Mouse (Mus musculus) erythroid progenitor cell, adult 5-6 weeks (primary cell): ENCODE measurements around the gene Nfkbie. TPM values are rescaled to one million over a fixed set of nuclear protein-coding genes. Genes with fewer than 3 reads are reported as not detected.

Experiments
- ATAC-seq: replicated peaks from 2 replicates; pipeline ENCODE4 v1.8.0; 2016; ENCODE audit warnings: moderate number of reproducible peaks, mild to moderate bottlenecking, moderate TSS enrichment, inconsistent platforms; ENCODE audit not compliant: poor library complexity, low FRiP score, severe bottlenecking
- total RNA-seq, 2 experiments: library from RNA; stranded (forward) in 1 of 2; stranded (reverse) in 1 of 2; fragments of 150-400 nt in 1 of 2; fragments of 186-747, 209-891 nt in 1 of 2; gene quantifications; 2 replicates each; pipeline versions ENCODE4 v1.2.3 to v1.2.4; 2015 to 2017; ENCODE audit warnings: low replicate concordance in 2 of 2

Nfkbie gene
- total RNA-seq, 2 experiments from 2014 or later, result 1.7 to 2.1 TPM

- no peak for ATAC-seq
Measured at GRCm38 (mm10) chr17:45557246-45557824, 1.8 kb downstream of the Nfkbie start.

DNA sequence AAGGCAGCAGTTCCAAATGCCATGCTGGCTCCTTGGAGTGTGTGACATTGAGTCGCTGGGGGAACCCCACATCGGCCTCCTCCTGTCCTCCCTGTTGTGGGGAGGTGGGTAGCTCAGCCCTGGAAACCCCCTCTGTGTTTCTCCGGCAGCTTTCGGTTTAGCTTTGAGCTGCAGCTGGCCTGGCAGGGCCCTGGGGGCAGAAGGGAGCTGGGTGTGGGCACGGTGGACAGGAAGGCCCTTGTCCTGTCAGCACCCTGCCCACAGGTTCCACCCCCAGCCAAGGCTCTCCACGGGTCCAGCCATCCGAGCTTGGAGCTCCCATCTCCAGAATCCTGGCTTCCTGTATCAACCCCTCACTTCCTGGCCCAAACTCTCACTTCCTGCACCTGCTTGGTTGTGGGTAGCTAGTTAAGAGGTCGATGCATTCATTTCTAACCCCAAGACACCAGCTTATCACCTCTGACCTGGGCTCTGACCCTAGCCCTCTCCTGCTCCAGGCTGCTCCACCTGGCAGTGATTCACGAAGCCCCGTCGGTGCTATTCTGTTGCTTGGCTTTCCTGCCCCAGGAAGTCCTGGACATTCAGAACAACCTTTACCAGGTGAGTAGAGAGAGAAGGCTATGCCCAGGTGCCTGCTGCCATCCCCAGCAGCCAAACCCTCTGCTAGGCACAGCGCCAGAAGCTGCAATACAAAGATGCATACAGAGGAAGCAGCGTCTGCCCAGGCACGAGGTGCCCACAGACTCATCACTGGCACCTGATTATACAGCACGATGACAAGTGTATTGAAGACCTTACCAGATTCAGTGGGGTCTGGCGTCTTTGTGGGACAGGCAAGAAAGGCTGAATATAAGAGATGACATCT, 2.7 kb downstream of the Nfkbie start:
- ATAC-seq, result no peak

DNA sequence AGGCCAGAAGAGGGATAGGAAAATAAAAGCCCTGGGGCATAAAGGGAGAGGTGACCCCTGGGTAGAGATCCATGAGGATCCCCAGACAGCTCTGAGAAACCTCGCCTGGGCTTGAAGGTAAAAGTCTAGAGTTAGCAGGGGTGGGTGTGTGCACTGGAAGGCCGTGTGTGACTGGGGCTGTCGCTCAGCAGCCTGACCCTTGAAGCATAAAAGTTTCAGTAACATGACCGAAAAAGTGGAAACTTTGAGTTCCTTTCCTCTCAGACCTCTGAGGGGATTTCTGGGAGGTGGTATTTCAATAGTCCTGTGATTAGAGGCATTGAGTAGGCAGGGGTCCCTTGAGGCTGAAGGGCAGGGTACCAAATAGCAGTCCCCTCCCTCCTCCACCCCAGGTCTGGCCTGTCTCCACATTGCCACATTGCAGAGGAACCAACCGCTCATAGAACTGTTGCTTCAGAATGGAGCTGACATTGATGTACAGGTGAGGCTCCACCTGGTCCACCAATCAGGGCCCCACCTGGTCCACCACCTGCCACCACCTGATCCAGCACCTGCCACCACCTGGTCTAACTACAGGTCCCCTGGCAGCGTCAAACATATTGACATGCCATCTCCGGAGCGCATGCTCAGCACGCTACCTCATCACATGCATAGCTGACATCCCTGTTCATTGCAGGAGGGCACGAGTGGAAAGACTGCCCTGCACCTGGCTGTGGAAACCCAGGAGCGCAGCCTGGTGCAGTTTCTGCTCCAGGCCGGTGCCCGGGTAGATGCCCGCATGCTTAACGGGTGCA, 4.4 kb downstream of the Nfkbie start:
- no peak for ATAC-seq

GRCm38 (mm10) chr17:45563216-45563615, 7.7 kb downstream of the Nfkbie start:
- ATAC-seq, result no peak

GRCm38 (mm10) chr17:45563655-45564530, 8.4 kb downstream of the Nfkbie start, which contains the start of gene Slc35b2:
Gene Slc35b2 (plus strand): TSS chr17:45563874.
- ATAC-seq, result peak; percentile 86

- ATAC-seq, result no peak
Measured at GRCm38 (mm10) chr17:45564531-45565084, 9.1 kb downstream of the Nfkbie start.

GRCm38 (mm10) chr17:45565103-45565502, 9.6 kb downstream of the Nfkbie start:
- ATAC-seq, result no peak

DNA sequence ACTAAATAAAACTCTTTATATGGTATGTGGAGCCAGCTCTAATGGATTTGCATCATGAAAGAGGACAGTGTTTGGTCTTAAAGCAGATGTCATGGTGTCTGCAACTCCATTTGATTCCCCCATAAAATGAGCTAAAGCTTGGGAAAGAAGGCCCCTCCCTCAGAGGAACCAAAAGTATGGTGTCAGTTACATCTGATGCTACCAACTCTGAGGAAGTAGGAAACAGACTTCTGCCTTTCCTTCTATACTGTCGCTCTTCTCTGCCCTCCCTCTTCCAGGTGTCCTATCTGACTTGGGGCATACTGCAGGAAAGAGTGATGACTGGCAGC, 10.5 kb downstream of the Nfkbie start:
- no peak for ATAC-seq

DNA sequence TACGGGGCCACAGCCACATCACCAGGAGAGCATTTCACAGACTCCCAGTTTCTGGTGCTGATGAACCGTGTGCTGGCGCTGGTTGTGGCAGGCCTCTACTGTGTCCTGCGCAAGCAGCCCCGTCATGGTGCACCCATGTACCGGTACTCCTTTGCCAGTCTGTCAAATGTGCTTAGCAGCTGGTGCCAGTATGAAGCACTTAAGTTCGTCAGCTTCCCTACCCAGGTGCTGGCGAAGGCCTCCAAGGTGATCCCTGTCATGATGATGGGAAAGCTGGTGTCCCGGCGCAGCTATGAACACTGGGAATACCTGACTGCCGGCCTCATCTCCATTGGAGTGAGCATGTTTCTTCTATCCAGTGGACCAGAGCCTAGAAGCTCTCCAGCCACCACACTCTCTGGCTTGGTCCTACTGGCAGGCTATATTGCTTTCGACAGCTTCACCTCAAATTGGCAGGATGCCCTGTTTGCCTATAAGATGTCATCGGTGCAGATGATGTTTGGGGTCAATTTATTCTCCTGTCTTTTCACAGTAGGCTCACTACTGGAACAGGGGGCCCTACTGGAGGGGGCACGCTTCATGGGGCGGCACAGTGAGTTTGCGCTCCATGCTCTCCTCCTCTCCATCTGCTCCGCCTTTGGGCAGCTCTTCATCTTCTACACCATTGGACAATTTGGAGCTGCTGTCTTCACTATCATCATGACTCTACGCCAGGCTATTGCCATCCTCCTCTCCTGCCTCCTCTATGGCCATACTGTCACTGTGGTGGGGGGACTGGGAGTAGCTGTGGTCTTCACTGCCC, 11.1 kb downstream of the Nfkbie start:
- no peak for ATAC-seq

DNA sequence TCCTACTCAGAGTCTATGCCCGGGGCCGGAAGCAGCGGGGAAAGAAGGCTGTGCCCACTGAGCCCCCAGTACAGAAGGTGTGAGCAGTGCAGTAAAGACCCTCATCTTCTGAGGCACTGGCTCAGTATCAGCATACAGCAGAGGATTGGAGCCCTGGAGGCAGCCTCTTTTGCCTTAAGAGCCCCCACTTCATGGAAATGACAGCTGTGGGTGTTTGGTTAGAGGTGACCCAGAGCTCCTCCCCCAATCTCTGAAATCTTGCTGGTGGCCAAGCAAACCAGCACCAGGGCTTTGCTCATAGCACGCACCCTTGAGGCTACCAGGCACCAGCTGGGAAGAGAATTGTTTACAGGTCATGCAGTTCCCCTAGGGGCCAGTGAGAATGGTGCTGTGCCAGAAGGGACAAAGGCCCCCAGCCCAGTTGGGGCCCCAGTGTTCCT, 11.7 kb downstream of the Nfkbie start:
- no peak for ATAC-seq

GRCm38 (mm10) chr17:45568990-45569389, 13.5 kb downstream of the Nfkbie start:
- no peak for ATAC-seq

DNA sequence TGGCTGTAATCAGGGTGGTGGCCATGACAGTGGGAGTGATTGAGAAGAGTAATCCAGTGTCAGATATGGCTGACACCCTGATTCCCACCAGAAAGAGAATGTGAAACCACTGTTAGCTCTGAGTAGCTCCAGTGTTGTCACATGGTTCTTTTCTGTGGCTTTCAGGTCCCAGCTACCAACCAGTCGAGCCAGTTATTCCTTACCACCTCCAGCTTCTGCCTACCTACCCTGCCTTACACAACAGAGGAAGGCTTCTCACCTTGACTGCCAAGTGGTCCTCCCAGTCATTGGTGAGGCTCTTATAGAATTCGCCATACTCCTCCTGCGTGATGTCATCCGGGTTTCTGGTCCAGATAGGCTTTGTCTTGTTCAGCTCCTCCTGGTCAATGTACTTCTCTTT, 14.5 kb downstream of the Nfkbie start:
- no peak for ATAC-seq

GRCm38 (mm10) chr17:45572103-45573086, 16.9 kb downstream of the Nfkbie start:
- ATAC-seq, result peak; percentile 43

GRCm38 (mm10) chr17:45573087-45573779, 17.7 kb downstream of the Nfkbie start, which contains the start of gene Hsp90ab1:
Gene Hsp90ab1 (minus strand): TSS chr17:45573271.
- ATAC-seq, result peak; percentile 83

DNA sequence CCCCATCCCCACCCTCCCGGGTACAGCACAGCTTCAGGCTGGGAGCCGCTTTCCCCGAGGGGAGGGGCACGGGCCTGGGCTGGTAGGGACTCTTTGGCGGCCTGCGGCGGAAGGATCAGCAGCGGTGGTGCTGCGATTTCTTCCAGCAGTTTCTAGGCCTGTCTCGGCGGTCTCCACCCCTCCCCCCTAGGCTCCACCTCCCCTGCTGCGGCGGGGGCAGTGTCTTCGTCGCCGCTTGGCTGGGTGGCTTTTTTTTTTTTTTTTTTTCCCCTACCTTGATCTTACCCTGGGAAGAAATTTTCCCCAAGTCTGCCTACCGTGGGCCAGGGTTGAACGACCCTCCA, 18.2 kb downstream of the Nfkbie start:
- peak; percentile 76 for ATAC-seq

GRCm38 (mm10) chr17:45574129-45574761, 18.7 kb downstream of the Nfkbie start:
- ATAC-seq, result peak; percentile 42
